Mouse (Mus musculus) granulocyte monocyte progenitor cell, adult 5-6 weeks (primary cell): ENCODE results near the gene Syce3. TPM values are rescaled to one million over a fixed set of nuclear protein-coding genes. Genes with fewer than 3 reads are reported as not detected.

ENCODE experiments used
- ATAC-seq: replicated peaks from 2 replicates; pipeline ENCODE4 v1.8.0; 2016; ENCODE audit warnings: mild to moderate bottlenecking, moderate TSS enrichment, inconsistent platforms; ENCODE audit not compliant: poor library complexity, severe bottlenecking
- total RNA-seq, 2 experiments: library from RNA; stranded (forward) in 1 of 2; stranded (reverse) in 1 of 2; fragments of 200-712, 200-1000 nt in 1 of 2; fragments of >200 nt in 1 of 2; fragmentation: Nextera tagmentation in 1 of 2; gene quantifications; 2 replicates each; pipeline ENCODE4 v1.2.3; 2014 to 2017

The Syce3 gene
- total RNA-seq, 2 experiments from 2014 or later: not detected

- ATAC-seq: no peak
Measured at GRCm38 (mm10) chr15:89425711-89426121, 15.4 kb upstream of the Syce3 start, which contains the start of gene Cpt1b. Gene Cpt1b, minus strand, starts transcription at chr15:89425863.

- no peak for ATAC-seq
Measured at GRCm38 (mm10) chr15:89424621-89425020, 14.3 kb upstream of the Syce3 start.

- ATAC-seq: no peak
Measured at GRCm38 (mm10) chr15:89421938-89422337, 11.6 kb upstream of the Syce3 start.

- ATAC-seq: no peak
Measured at GRCm38 (mm10) chr15:89415282-89415681, 5.0 kb upstream of the Syce3 start.

- no peak for ATAC-seq
Measured at GRCm38 (mm10) chr15:89406691-89407090, 3.6 kb downstream of the Syce3 start.

GRCm38 (mm10) chr15:89404831-89405623 is 5.3 kb downstream of the Syce3 start:
- no peak for ATAC-seq

GRCm38 (mm10) chr15:89402471-89402870 is 7.8 kb downstream of the Syce3 start:
- ATAC-seq: no peak

GRCm38 (mm10) chr15:89399716-89400115 is 10.6 kb downstream of the Syce3 start:
- no peak for ATAC-seq

- ATAC-seq: no peak
Measured at GRCm38 (mm10) chr15:89398146-89398545, 12.2 kb downstream of the Syce3 start.

GRCm38 (mm10) chr15:89396883-89397282 is 13.4 kb downstream of the Syce3 start:
- no peak for ATAC-seq

- ATAC-seq: no peak
Measured at GRCm38 (mm10) chr15:89390081-89390480, 20.2 kb downstream of the Syce3 start.

GRCm38 (mm10) chr15:89387127-89387526 is 23.2 kb downstream of the Syce3 start:
- no peak; the same call in 1 of the 2 replicates for ATAC-seq

- ATAC-seq: no peak
Measured at GRCm38 (mm10) chr15:89384617-89385016, 25.7 kb downstream of the Syce3 start, which contains the start of gene Klhdc7b. Gene Klhdc7b, plus strand, starts transcription at chr15:89384917.

- ATAC-seq: peak; percentile 20; the same call in 1 of the 2 replicates
Measured at GRCm38 (mm10) chr15:89379429-89379828, 30.9 kb downstream of the Syce3 start.

GRCm38 (mm10) chr15:89378831-89379401 is 31.4 kb downstream of the Syce3 start, which contains the start of gene Odf3b:
Gene Odf3b, minus strand, starts transcription at chr15:89379282.
- ATAC-seq: peak; percentile 26

GRCm38 (mm10) chr15:89377938-89378828 is 32.1 kb downstream of the Syce3 start:
- ATAC-seq: no peak

GRCm38 (mm10) chr15:89377362-89377761 is 32.9 kb downstream of the Syce3 start:
- no peak for ATAC-seq

GRCm38 (mm10) chr15:89376957-89377356 is 33.3 kb downstream of the Syce3 start, which contains the start of gene Tymp:
Gene Tymp, minus strand, starts transcription at chr15:89377039.
- ATAC-seq: no peak

GRCm38 (mm10) chr15:89376040-89376439 is 34.3 kb downstream of the Syce3 start:
- no peak for ATAC-seq

GRCm38 (mm10) chr15:89374801-89375534 is 35.3 kb downstream of the Syce3 start:
- ATAC-seq: no peak
